Mouse (Mus musculus) retina, postnatal 7 days (tissue): ENCODE measurements around the gene Pi4k2a.
"Not testable (repeated sequence)": the region's sequence is repeated elsewhere in the genome, so short reads cannot be mapped to it uniquely, and the experiment has no call there.

Source experiments
- DNase-seq: peaks from one replicate; pipeline ENCODE4 v3.0.0-alpha.2; 2012; ENCODE audit warnings: low read depth, low spot score

Pi4k2a gene

GRCm38 (mm10) chr19:42080469-42080868, 9.8 kb upstream of the Pi4k2a start:
- DNase-seq, result no peak

GRCm38 (mm10) chr19:42081613-42082012, 8.7 kb upstream of the Pi4k2a start:
- DNase-seq, result not testable (repeated sequence)

GRCm38 (mm10) chr19:42085690-42086089, 4.6 kb upstream of the Pi4k2a start:
- DNase-seq, result no peak

- DNase-seq, result peak; percentile 90
Observed at GRCm38 (mm10) chr19:42086166-42086565, 4.1 kb upstream of the Pi4k2a start, which contains the start of gene Morn4. Gene Morn4 (minus strand): TSS chr19:42086357.

- no peak for DNase-seq
Observed at GRCm38 (mm10) chr19:42089103-42089747, 1.0 kb upstream of the Pi4k2a start.

GRCm38 (mm10) chr19:42090637-42091141, 419 bp downstream of the Pi4k2a start:
- no peak for DNase-seq

GRCm38 (mm10) chr19:42099406-42099805, 9.1 kb downstream of the Pi4k2a start:
- no peak for DNase-seq

- no peak for DNase-seq
Observed at GRCm38 (mm10) chr19:42104681-42105080, 14.4 kb downstream of the Pi4k2a start.

GRCm38 (mm10) chr19:42115783-42116335, 25.6 kb downstream of the Pi4k2a start:
- DNase-seq, result no peak

GRCm38 (mm10) chr19:42118142-42118541, 27.9 kb downstream of the Pi4k2a start:
- DNase-seq, result no peak

- DNase-seq, result no peak
Observed at GRCm38 (mm10) chr19:42118596-42118995, 28.3 kb downstream of the Pi4k2a start.

GRCm38 (mm10) chr19:42120451-42120850, 30.2 kb downstream of the Pi4k2a start:
- DNase-seq, result no peak

GRCm38 (mm10) chr19:42124684-42125083, 34.4 kb downstream of the Pi4k2a start:
- DNase-seq, result no peak

- no peak for DNase-seq
Observed at GRCm38 (mm10) chr19:42125501-42126218, 35.4 kb downstream of the Pi4k2a start.

GRCm38 (mm10) chr19:42126219-42126605, 35.9 kb downstream of the Pi4k2a start:
- DNase-seq, result no peak

- DNase-seq, result no peak
Observed at GRCm38 (mm10) chr19:42127024-42127423, 36.8 kb downstream of the Pi4k2a start.

GRCm38 (mm10) chr19:42128052-42128740, 37.9 kb downstream of the Pi4k2a start:
- no peak for DNase-seq

GRCm38 (mm10) chr19:42128787-42129508, 38.7 kb downstream of the Pi4k2a start, which contains the start of gene Avpi1:
Gene Avpi1 (minus strand): TSS chr19:42129059.
- DNase-seq, result peak; percentile 88

GRCm38 (mm10) chr19:42129509-42130293, 39.4 kb downstream of the Pi4k2a start:
- no peak for DNase-seq

- DNase-seq, result no peak
Observed at GRCm38 (mm10) chr19:42130294-42130606, 40.0 kb downstream of the Pi4k2a start.

- DNase-seq, result no peak
Observed at GRCm38 (mm10) chr19:42131101-42131500, 40.8 kb downstream of the Pi4k2a start.
